Mouse (Mus musculus) testis, adult 2 months (tissue): ENCODE measurements around the gene 4933402D24Rik. TPM values are rescaled to one million over a fixed set of nuclear protein-coding genes. Genes with fewer than 3 reads are reported as not detected.

Source experiments
- H3K27ac ChIP-seq: fragments of 200-500 bp; 2 replicates; pipeline ENCODE4 v1.5.1; 2012; ENCODE audit warnings: low read depth, low read length; ENCODE audit not compliant: control insufficient read depth, insufficient read depth
- H3K27me3 ChIP-seq: fragments of 200-500 bp; 2 replicates; pipeline ENCODE4 v1.6.1; 2012; ENCODE audit warnings: mild to moderate bottlenecking, low read length, moderate library complexity; ENCODE audit not compliant: control insufficient read depth, insufficient read depth
- H3K36me3 ChIP-seq: fragments of 200-500 bp; 2 replicates; pipeline ENCODE4 v1.6.1; 2012; ENCODE audit warnings: mild to moderate bottlenecking, low read length; ENCODE audit not compliant: control insufficient read depth, insufficient read depth
- H3K4me1 ChIP-seq: fragments of 200-500 bp; 2 replicates; pipeline ENCODE4 v1.6.1; 2012; ENCODE audit warnings: low read length; ENCODE audit not compliant: control insufficient read depth, insufficient read depth
- H3K4me3 ChIP-seq: fragments of 200-500 bp; 2 replicates; pipeline ENCODE4 v1.5.1; 2012; ENCODE audit warnings: low read depth, mild to moderate bottlenecking, low read length, moderate library complexity, mixed read lengths; ENCODE audit not compliant: control insufficient read depth
- CTCF ChIP-seq: fragments of 200-500 bp; IDR thresholded peaks from 2 replicates; pipeline ENCODE4 v1.5.1; 2012; ENCODE audit warnings: low read depth, mild to moderate bottlenecking, inconsistent platforms, low read length, moderate library complexity; ENCODE audit not compliant: control insufficient read depth, insufficient read depth, insufficient replicate concordance
- POLR2A ChIP-seq: fragments of 200-500 bp; IDR thresholded peaks from 2 replicates; pipeline ENCODE4 v1.6.1; 2012; ENCODE audit warnings: low read depth, mild to moderate bottlenecking, inconsistent platforms, low read length, moderate library complexity; ENCODE audit not compliant: control insufficient read depth
- polyA plus RNA-seq: library from polyadenylated mRNA; depleted of rRNA; stranded (reverse); fragments of >200 nt; gene quantifications from 2 replicates; pipeline ENCODE4 v1.2.3, GENCODE M21; 2012; rRNA removed

4933402D24Rik gene
- polyA plus RNA-seq, 1 experiment = 5.0 TPM

DNA sequence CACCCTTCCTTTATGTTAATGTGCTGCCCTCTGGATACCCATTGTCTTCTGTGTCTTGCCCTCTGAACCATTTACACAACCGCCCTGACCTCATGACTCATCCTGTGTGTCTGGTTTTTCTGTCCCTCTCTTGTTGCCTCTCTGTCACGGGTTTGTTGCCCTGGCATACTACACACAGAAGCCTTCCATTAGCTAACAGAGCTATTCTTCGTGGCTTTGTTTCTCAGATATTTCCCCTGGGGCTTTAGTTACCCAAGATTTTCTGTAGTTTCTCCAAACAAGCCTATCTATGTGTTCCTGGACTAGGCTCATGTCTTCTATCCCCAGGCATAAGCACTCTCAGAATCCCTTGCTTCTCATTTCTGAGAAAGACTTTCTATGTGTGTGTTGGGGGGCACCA lies 60.2 kb downstream of the 4933402D24Rik start:
- H3K4me3 ChIP-seq = no peak overlapping the region
- TF ChIP-seq CTCF (no peak), POLR2A (no peak)
- no peak overlapping the region for H3K27ac ChIP-seq
- H3K36me3 ChIP-seq = no peaks in the 10 kb centered on the region
- no peaks in the 10 kb centered on the region for H3K4me1 ChIP-seq
- no peaks in the 10 kb centered on the region for H3K27me3 ChIP-seq

DNA sequence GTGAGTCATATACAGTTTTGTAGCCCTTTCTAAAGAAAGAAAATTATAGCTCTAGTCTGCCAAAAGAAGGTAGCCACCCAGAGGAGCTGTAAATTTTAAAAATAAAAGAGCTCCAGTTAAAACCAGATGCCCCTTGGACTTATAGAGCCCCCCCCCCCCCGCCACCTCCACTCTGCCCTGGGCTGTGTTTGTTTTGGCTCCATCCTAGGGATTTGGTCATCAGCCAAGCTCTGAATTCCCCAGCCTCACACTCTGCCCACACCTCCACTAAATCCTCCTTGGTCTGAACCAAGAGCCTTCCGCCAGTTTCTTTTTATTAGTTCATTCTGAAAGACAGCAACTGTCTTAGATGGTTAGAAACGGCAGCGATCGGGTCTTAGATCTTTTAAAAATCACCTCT lies 63.3 kb downstream of the 4933402D24Rik start:
- Histone ChIP-seq H3K4me1 (no peaks in the 10 kb centered on the region), H3K36me3 (no peaks in the 10 kb centered on the region), H3K4me3 (no peak overlapping the region), H3K27me3 (no peaks in the 10 kb centered on the region), H3K27ac (no peak overlapping the region)
- TF ChIP-seq POLR2A = no peak
- TF ChIP-seq CTCF = no peak

Other genes starting within 250 kb of the 4933402D24Rik start
- gene Gm39653, start 153.3 kb downstream of the 4933402D24Rik start, polyA plus RNA-seq = not detected in 2 replicates
- gene Dytn, start 82.3 kb downstream of the 4933402D24Rik start, polyA plus RNA-seq = 0.07 TPM in 1 of 2 replicates, not detected in the other
- gene Mdh1b, start 38.9 kb downstream of the 4933402D24Rik start, polyA plus RNA-seq = 45.8 and 52.1 TPM in 2 replicates
- 7.1 and 8.9 TPM in 2 replicates for gene Fastkd2, start 38.7 kb downstream of the 4933402D24Rik start, polyA plus RNA-seq